9 mouse cellular contexts compared by ENCODE assay signal in the genomic region with DNA sequence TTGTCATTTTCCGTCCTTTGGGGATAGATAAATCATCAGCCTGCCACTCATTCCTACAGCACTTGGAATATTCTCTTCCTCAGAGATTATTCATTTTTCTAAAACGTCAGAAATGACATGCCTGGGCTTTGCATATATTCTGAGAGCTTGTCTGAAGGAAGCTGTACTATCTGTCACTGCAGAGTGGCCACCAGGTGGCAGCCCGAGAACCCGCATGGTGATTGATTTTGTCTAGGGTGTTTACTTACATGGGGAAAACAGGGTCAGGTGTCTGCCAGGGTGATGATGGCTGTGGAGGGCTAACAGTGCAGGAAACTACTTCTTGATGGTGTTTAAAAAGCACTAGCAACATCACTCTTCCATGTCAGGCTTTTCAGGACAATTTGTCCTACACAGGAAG.
A peak's percentile ranks its signal among the peaks of the same experiment; 100 is the strongest.
DNase-seq lines count a peak whose midpoint lies in the region; ATAC-seq and TF ChIP-seq lines count a peak whose summit lies in the region.
"Had no signal": no experiment of that assay in that cellular context is flagged by ENCODE, and none has a peak within 500 bp of the region (broad histone marks: within the 10 kb centered on the region; RNA-seq: fewer than 3 reads in every experiment).

No protein-coding gene starts in this region.

- ATAC-seq in embryonic facial prominence, embryonic 14.5 days (ENCODE audit: low read depth), result no peak; the same call in 1 of the 2 replicates
- peak; percentile 39 to 56; a peak in 2 of 4 replicates for ATAC-seq in hematopoietic stem cell, adult 5-6 weeks (replicated peaks in 1 of 2; ENCODE audit: insufficient read depth in 1 of 2, low FRiP score in 2 of 2, low TSS enrichment in 1 of 2, low read depth in 1 of 2, poor library complexity in 2 of 2, severe bottlenecking in 2 of 2)
- no peak for ATAC-seq in erythroblast, adult 5-6 weeks (replicated peaks; ENCODE audit: low FRiP score, poor library complexity, severe bottlenecking)

- in situ Hi-C loops in ES-E14 (cut with MboI; ENCODE audit: low sequenced_read_pairs in 2 of 2, unreplicated experiment in 2 of 2), result no loop called here

- H3K27ac ChIP-seq in ES-E14 (ENCODE audit: insufficient read depth, low read depth, low read length, poor library complexity, severe bottlenecking), result no peak overlapping the region
- no peak overlapping the region for H3K27ac ChIP-seq in embryonic facial prominence, embryonic 14.5 days (replicated peaks; ENCODE audit: low read depth, low read length)
- H3K27ac ChIP-seq: limb, embryonic 13.5 days had no signal

- DNase-seq in ES-E14 (ENCODE audit: low read depth, low spot score), result peak; percentile 35
- peak; percentile 71 for DNase-seq in adrenal gland, postnatal 14 days
- peak; percentile 54 for DNase-seq in embryonic facial prominence, embryonic 14.5 days (ENCODE audit: low spot score)
- DNase-seq in layer of hippocampus, postnatal 36 days, result peak; percentile 64
- DNase-seq in mesoderm, embryonic 11.5 days (ENCODE audit: low read depth, low spot score), result peak; percentile 50
- DNase-seq in spleen, adult 12 weeks (ENCODE audit: low spot score), result peak; percentile 17

- H3K36me3 ChIP-seq in ES-E14 (ENCODE audit: control insufficient read depth, insufficient read depth, low read length, poor library complexity, severe bottlenecking), result no peaks in the 10 kb centered on the region
- no peaks in the 10 kb centered on the region for H3K36me3 ChIP-seq in embryonic facial prominence, embryonic 14.5 days (ENCODE audit: control insufficient read depth, insufficient read depth, low read length)
- H3K36me3 ChIP-seq: limb, embryonic 13.5 days had no signal

- 10% methylated on average over 4 of the region's 4 CpGs for WGBS in embryonic facial prominence, embryonic 14.5 days

- no peak overlapping the region for H3K9ac ChIP-seq in ES-E14 (ENCODE audit: insufficient read depth, low read depth, low read length, poor library complexity, severe bottlenecking)
- no peak overlapping the region for H3K9ac ChIP-seq in embryonic facial prominence, embryonic 14.5 days (ENCODE audit: low read depth, low read length)
- H3K9ac ChIP-seq: limb, embryonic 13.5 days had no signal

- no peaks in the 10 kb centered on the region for H3K27me3 ChIP-seq in embryonic facial prominence, embryonic 14.5 days (replicated peaks; ENCODE audit: control insufficient read depth, insufficient read depth, low read length)
- H3K27me3 ChIP-seq: limb, embryonic 13.5 days had no signal

- no peak overlapping the region for H3K4me3 ChIP-seq in ES-E14 (ENCODE audit: insufficient read depth in 1 of 2, low read depth in 1 of 2, low read length in 2 of 2, poor library complexity in 1 of 2, severe bottlenecking in 1 of 2)
- no peak overlapping the region for H3K4me3 ChIP-seq in embryonic facial prominence, embryonic 14.5 days (ENCODE audit: low read depth, low read length)
- H3K4me3 ChIP-seq: limb, embryonic 13.5 days had no signal

- H3K9me3 ChIP-seq in ES-E14 (ENCODE audit: control insufficient read depth, insufficient read depth, low read depth, low read length), result no peaks in the 10 kb centered on the region
- H3K9me3 ChIP-seq in embryonic facial prominence, embryonic 14.5 days (ENCODE audit: control insufficient read depth, low read length), result no peaks in the 10 kb centered on the region
- H3K9me3 ChIP-seq: limb, embryonic 13.5 days had no signal

- H3K4me2 ChIP-seq in embryonic facial prominence, embryonic 14.5 days (ENCODE audit: low read depth, low read length), result no peak overlapping the region
- H3K4me2 ChIP-seq: limb, embryonic 13.5 days had no signal

- no peaks in the 10 kb centered on the region for H3K4me1 ChIP-seq in ES-E14 (ENCODE audit: control insufficient read depth in 2 of 2, insufficient read depth in 2 of 2, low read length in 2 of 2, poor library complexity in 1 of 2)
- H3K4me1 ChIP-seq in embryonic facial prominence, embryonic 14.5 days (ENCODE audit: control insufficient read depth, insufficient read depth, low read length), result no peaks in the 10 kb centered on the region
- H3K4me1 ChIP-seq: limb, embryonic 13.5 days had no signal

TF ChIP-seq in ES-E14, 5 proteins besides CTCF, POLR2A, EP300 and RAD21:
- TF ChIP-seq MAFK (IDR thresholded peaks at IDR 0.05; ENCODE audit: insufficient read depth, low read depth, low read length), result no peak
- no peak for TF ChIP-seq ZNF384 (IDR thresholded peaks at IDR 0.05; ENCODE audit: low read depth, low read length)
- TF ChIP-seq CHD2 (IDR thresholded peaks at IDR 0.05; ENCODE audit: low read depth, low read length), result no peak
- TF ChIP-seq HCFC1 (IDR thresholded peaks at IDR 0.05; ENCODE audit: borderline replicate concordance, insufficient read depth, low read length), result no peak
- 0 out of 2 replicates have a peak, but pooled peaks have one; percentile 62 for TF ChIP-seq ZC3H11A (IDR thresholded peaks at IDR 0.05; ENCODE audit: borderline replicate concordance, low read depth, low read length)
TF ChIP-seq in ES-E14: peak in this region for 1.

Comparison
In these comparisons a context has a peak if more than half of its experiments do, and no peak if none do; other contexts are left out.
1. DNase-seq: peak in every context shown above with its lines; median percentile 71 in adrenal gland, postnatal 14 days; 64 in layer of hippocampus, postnatal 36 days; 54 in embryonic facial prominence, embryonic 14.5 days; 50 in mesoderm, embryonic 11.5 days; 35 in ES-E14; 17 in spleen, adult 12 weeks.
2. ATAC-seq: peak in hematopoietic stem cell, adult 5-6 weeks (2 of 2); none in embryonic facial prominence, embryonic 14.5 days (single experiment) and erythroblast, adult 5-6 weeks (single experiment).